Mouse (Mus musculus) B cell, adult 2 months (primary cell): ENCODE data around the gene Slc2a9.

Source experiments
- DNase-seq, 2 experiments: peaks; one replicate each; pipeline ENCODE4 v3.0.0; 2022

Gene Slc2a9

DNA sequence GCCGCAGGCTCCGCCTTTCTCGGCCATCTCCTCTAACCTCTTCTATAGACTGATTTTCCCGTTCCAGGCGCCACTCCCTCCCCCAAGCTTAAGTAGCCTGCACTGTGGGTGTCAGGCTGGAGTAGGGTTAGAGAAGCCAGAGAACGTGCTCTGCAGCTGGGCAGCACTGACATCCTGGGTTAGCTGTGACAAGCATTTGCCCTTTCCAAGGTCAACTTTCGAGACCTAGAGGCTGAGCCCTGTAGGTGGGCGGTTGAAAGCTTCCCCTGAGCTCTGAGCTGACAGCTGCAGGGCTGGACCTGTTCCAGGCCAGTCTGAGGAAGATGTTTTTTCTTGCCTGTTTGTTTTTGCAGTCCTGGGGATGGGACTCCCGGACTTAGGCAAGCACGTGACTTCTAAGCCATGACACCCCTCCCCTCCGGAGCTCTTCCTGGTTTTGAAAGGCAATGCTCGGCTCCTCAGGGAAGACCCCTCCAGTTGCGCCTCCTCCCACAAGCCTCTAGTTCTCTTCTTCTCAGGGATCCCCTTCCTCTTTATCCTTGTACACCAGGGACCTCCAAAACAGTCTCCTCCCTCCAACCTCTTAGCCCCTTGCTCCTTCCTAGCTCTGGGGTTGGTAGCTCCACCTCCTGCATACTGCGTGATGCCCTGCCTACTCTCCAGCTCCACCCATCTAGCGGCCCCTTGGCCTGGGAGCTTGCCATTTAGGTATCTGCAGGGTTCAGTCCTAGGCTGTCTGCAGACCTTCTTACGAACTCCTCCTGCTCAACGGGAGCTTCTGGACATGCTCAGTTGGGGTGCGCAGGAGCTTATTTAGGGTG is 136.1 kb downstream of the Slc2a9 start:
- DNase-seq = no peak

DNA sequence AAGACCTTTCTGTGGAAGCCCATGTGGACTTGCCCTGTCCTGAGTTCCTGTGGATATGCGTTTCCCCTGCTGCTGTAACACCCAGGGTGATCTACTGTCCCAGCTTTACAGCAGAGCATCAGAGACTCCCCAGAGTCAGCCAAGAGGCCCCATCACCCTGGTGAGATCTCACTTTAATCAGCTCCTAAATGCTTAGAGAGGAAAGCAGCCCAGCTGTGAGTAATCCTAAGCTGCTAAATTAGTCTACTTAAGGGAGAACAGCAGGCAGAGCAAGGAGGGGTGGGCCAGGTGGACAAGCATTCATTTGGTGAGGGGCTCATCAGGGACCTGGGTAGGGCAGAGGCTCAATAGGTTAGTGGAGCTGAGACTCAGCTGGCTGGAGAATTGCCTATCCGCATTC is 137.4 kb downstream of the Slc2a9 start:
- DNase-seq = no peak

GRCm38 (mm10) chr5:38364396-38364795 is 138.5 kb downstream of the Slc2a9 start:
- no peak for DNase-seq

DNA sequence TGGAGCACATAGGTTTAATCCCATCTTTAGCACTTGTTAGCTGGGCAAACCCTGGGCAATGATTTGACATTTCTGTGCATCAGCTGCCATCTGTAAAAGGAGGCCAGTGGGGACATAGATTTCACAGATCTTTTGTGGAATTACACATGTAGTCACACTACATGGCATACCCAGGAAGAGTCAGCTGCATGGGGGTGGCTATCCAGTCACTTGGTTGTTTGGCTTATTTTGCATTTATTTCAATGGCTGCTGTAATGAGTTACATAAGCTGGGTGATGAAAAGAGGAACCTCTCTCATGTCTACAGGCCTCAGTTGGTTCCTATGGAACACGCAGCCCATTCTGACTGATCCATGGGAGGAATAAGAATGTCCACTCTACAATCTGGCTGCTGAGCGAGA is 143.2 kb downstream of the Slc2a9 start:
- no peak for DNase-seq

DNA sequence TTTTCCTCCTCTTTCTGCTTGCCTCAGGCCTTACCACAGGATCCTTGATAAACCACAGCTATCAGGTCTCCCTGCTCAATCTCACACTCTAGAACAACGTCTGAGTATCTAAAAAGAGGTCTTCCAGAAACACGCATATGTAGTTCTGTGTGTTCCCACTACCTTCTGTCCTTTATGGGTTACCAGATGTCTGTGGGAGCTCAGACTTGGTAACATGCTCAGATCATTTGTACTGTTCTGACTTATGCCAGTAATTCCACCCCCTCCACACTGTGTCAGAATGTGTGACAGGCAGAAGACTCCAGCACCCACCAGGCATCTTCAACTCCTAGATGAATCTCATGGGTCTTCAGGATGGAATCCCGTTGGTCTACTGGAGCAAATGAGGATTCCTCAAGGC is 146.0 kb downstream of the Slc2a9 start:
- no peak for DNase-seq

DNA sequence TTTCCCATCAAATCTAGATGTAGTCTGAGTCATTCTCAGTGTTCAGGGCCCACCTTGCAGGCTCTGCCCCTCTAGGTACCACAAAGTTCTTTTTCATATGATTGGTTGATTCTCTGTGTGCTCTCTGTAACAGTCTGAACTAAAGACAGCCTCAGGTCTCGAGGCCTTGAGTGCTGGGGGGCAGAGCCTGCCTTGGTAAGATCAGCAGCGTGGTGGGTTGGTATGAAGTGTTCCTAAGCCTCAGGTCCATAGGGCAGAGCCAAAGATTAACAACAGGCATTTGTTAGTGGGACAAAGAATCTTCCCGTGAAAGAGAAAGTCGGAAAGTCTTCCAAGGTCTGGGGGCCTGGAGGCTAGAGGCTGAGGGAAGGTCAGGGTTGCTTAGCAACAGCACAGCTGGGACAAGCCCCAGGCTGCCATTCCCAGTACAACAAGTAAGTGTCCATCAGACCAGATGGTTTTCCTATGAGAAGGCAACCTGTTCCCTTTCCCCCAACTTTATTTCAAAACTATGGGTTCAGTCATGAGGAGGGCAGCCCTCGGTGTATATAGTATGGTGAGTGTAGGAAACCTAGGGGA is 152.5 kb downstream of the Slc2a9 start:
- DNase-seq = no peak

- DNase-seq = peak; percentile 12
Measured at GRCm38 (mm10) chr5:38346646-38347432, 156.1 kb downstream of the Slc2a9 start.

- DNase-seq = no peak
Measured at GRCm38 (mm10) chr5:38343101-38343500, 159.8 kb downstream of the Slc2a9 start.

GRCm38 (mm10) chr5:38334582-38334981 is 168.4 kb downstream of the Slc2a9 start:
- DNase-seq = no peak

GRCm38 (mm10) chr5:38333381-38333780 is 169.6 kb downstream of the Slc2a9 start:
- DNase-seq = peak; percentile 2 to 7

DNA sequence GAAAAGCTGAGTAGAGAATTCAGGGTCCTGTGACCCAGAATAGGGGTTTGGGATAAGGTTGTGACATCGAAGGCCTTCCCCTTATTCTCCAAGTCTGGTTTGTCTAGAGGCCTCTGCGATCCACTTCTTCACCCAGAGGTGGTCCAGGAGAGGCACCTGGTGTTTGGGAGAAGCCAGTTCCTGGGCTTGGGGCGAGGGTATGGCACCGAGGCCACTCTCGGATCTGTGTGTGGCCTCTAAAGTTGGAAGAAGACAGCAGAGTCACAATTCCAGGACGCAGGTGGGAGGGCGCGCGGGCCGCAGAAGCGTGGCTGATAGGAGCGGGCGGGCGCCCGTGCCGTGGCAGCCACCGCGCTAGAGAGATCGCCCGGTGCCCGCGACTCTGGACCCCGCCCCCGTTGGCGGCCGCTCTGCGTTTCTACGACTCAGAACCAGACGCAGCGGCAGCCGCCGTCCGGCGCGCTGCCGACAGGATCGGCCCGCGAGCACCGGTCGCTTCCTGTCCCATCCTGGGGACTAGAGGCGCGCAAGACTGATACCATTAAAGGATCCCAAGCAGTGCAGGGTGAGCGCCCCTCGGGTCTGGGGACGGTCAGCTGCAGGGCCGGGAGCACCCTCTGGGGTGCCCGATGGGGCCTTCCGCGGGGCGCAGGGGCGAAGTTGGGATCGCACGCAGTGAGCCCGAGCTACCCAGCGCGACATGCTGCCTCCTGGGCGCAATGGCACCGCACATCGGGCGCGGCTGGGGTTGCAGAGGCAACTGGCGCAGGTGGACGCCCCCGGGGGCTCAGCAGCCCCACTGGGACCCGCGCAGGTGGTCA is 183.8 kb downstream of the Slc2a9 start, which contains the start of gene Drd5:
Gene Drd5, plus strand, starts transcription at position 402 of the 821 bp plus-strand sequence.
- no peak for DNase-seq

GRCm38 (mm10) chr5:38309795-38310194 is 193.1 kb downstream of the Slc2a9 start:
- no peak for DNase-seq

GRCm38 (mm10) chr5:38308873-38309272 is 194.1 kb downstream of the Slc2a9 start:
- DNase-seq = peak; percentile 57 to 64

GRCm38 (mm10) chr5:38307255-38308101 is 195.5 kb downstream of the Slc2a9 start:
- DNase-seq = peak; percentile 89

DNA sequence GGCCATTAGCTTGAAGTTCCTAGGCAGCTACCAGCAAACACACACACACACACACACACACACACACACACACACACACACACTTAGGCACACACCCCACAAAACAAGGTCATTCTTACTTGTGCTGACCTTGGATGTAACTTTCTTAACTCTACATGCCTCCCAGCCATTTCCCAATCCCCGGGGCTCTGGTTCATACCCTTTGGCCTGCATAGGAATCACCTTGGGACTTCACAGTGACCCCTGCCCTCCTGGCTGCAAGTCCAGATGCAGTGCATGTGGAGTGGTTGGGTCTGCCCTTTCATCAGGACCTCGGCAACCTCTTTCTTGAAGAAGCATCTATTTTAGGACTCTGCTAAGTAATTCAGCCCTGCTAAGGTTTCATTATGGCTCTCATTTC is 197.7 kb downstream of the Slc2a9 start:
- DNase-seq = no peak

- DNase-seq = no peak
Measured at GRCm38 (mm10) chr5:38302651-38303050, 200.3 kb downstream of the Slc2a9 start.

GRCm38 (mm10) chr5:38301761-38302411 is 201.1 kb downstream of the Slc2a9 start:
- DNase-seq = no peak
